Mouse (Mus musculus): ENCODE data around the gene Gm10643.

Gm10643 gene

DNA sequence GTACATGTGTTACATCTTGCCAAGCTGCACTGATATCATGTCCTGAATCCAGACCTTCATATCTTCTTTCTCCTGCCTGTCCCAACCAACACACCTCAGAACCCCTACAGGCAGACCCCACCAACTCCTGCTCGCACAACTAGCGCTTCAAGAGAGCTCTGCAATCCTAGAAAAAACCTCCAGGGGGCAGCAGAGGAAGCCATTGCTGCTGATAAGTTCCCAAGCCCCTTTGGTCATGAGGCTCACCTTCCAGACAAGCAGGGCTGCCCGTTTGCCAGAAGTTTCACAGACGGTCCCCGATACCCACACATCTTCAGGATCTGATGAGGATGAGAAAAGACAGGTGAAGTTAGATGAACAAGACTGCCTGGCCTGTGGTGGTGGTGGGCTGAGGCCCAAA lies 25.9 kb downstream of the Gm10643 start:
- peak; percentile 86 for DNase-seq (ENCODE audit: low read depth)

DNA sequence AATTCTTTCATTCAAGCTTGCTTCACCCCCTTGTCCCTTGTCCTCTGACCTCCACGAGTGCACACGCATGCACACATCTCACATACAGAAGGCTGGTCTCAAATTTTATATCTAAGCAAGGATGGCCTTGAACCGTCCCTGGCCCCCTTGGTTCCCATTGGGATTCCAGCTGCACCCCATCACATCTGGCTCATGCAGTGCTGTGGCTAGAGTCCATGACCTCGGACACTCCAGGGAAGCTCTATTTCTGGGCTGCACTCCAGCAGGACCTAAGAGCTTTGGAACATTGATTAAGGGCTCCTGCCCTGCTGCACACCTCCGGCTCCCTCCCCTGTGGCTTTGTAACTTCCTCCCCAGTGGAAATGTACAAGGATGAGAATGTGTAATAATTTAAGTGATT lies 26.9 kb downstream of the Gm10643 start:
- DNase-seq (ENCODE audit: low read depth): peak; percentile 69

DNA sequence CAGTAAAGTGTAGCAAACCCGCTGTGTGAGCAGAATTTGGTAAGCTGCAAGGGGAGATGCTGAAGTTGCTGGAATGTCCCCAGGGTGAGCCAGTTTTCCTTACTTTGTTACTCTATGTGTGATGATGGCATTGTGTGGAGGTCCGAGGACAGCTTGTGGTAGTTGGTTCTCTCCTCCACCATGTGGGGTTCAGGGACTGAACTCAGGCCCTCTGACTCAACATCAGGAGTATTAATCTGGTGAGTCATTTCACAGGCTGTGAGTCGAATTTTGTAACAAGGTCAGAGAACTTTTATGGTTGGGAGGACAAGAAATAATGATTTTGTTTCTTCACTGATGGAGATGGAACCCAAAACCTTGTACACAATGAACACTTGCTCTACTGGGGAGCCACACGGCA lies 32.2 kb downstream of the Gm10643 start:
- peak; percentile 85 for DNase-seq (ENCODE audit: low read depth)

DNA sequence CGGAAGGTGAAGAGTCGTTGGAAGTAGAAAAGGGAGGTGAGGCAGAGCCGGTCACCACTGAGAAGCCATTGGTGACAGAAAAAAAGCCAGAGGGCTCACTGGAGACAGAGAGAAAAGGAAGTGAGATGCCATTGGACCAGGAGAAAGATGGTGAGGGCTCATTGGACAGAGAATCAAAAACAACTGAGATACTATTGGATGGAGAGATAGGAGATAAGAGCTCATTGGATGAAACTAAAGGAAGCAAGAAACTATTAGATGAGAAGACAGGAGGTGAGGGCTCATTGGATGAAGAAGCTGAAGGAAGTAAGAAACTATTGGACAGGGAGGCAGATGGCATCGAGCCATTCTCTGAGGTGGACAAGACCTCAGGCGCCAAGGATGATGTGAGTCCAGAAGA lies 35.7 kb downstream of the Gm10643 start:
- DNase-seq (ENCODE audit: low read depth): no peak

DNA sequence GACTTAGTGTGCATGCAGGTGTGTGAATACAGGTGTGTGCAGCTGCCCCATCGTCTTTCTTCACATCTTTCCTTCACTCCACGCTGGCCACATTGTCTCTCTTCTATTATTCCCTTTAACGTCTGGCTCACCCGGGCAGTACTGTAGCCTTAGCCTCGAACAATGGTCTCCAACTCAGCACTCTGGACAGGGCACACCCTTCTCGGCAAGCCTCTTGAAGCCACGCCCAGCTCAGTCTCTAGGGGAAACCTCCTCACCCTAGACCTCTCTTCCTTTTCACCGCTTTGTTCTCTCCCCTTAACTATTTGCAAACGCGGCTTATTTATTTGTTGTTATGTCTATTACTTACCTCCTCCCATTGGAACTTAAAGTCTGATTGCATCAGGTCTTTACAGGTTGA lies 37.5 kb downstream of the Gm10643 start:
- DNase-seq (ENCODE audit: low read depth): peak; percentile 75

DNA sequence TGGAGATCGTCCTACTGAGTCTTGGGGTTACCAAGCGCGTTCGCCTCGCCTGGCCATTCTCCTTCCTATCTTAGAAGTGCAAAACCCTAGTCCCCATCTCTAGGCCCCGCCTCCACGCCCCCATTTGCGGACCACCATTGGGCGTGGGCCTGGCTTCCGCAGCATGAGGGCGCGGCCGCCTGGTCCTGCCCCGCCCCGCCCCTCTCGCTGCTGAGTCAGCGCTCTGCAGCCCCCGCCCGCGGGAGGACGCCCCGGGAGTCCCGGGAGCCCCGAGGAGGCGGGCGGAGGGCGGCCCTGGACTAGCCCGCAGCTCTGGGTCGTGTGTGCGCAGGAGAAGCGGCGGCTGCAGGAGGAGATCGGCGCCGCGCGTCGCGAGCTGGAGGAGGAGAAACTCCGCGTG lies 39.1 kb downstream of the Gm10643 start:
- no peak for DNase-seq (ENCODE audit: low read depth)

DNA sequence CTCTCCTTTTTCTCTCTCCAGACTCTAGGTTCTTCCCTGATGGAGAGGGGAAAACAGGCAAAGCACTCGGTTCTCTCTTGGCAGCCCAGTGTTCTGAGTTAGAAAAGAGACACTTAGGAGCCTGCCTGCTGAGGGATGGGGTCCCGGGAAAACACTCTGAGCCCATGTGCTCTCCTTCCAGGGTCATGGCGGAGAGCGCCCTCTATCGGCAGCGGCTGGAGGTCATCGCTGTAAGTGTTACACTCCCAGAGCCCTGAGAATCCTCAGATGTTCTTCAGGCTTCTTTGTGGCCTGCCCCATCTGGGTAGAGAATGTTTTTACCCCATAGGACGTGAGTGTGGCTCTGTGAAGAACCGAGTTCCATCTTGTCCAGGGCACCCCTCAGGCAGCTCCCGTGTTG lies 40.8 kb downstream of the Gm10643 start:
- DNase-seq (ENCODE audit: low read depth): peak; percentile 58

DNA sequence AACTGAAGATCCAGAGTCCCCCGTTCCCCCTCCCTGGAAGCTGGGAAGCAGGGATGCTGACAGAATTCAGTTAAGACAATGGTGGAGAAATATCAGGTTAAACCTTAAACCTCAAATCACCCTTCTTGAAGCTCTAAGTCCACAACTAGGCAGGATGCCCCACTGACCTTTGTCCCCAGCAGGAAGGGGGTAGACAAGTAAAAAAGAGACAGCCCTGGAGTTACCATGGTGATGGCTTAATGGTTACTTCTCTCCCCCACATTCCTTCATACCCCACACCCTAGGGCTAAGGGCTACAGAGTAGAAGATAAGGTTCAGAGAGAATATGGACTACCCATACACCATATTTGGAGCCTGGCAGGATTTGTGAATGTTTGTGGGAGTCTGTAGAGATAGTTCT lies 41.3 kb downstream of the Gm10643 start:
- no peak for DNase-seq (ENCODE audit: low read depth)

DNA sequence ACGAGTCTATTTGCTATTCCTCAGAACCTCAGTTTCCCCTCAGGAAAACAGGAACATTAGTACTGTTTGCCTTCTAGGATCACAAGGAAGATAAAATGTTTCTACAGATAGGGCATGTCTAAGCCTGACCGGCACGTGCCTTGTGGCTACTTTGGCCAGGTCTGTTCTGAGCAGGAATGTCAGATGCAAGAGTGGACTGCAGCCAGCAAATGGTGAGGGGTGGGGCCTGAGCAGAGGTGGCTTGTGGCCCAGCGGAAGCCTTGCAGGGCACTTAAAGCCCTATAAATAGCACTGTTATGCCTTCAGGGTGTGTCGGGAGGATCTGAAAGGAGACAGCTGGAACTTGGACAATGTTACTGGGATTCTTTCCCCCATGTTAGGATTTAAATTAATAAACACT lies 41.9 kb downstream of the Gm10643 start:
- peak; percentile 86 for DNase-seq (ENCODE audit: low read depth)

DNA sequence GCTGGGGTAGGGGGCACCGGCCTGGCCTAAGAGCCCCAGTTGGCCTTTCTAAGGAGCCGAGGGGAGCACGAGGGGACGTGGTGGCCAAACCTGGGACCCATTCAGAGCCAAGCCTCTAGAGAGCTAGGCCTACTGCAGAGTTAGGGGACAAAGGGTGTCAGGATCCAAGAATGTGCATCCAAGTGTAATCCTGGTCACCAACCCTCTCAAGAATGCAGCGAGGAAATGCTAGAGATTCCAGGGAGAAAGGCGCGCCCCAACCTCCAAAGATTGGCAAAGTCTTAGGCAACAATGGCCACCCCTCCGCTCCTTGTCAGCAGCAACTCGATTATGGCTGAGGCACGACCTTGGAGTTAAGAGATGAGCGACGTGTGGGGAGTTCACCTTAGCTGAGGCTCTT lies 43.4 kb downstream of the Gm10643 start:
- DNase-seq (ENCODE audit: low read depth): no peak

DNA sequence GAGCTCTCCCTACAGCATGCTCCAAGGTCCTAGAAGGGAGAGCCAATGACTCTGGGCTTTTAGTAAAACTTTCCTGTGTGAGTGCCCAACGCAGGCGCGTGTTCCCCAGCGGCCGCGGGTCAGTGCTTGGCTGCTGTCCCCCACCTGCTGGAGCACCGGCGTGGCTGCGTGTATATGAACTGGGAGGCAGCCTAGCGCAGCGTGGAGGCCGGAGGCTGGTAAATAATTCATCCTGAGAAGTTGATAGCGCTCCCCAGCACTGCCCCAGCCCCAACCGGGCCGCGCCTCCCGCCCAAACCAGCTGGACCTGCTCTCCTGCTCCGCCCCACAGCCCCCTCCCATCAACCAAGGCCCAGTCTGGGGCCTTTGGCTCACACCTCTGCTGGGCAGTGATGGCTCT lies 43.8 kb downstream of the Gm10643 start, which contains the start of gene Palm3:
Palm3 (plus strand) TSS at position 376 of the 400 bp plus-strand sequence.
- no peak for DNase-seq (ENCODE audit: low read depth)

DNA sequence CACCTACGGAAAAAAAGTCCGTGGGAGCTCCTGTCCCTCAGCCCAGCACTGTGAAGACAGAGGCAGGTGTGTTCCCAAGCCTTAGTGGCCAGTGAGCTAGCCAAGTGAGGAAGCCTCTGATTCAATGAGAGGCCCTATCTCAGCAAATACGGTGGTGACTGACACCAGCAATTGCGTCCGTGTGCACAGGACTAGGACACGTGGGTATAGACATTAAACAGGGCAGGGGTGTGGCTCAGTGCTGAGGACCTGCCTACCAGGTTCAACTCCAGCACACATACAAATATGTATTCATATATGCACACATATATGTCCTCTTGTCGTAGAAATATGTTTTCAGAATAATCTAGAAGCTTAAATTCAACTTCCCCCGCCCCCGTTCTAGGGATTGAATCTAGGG lies 45.2 kb downstream of the Gm10643 start:
- no peak for DNase-seq (ENCODE audit: low read depth)

DNA sequence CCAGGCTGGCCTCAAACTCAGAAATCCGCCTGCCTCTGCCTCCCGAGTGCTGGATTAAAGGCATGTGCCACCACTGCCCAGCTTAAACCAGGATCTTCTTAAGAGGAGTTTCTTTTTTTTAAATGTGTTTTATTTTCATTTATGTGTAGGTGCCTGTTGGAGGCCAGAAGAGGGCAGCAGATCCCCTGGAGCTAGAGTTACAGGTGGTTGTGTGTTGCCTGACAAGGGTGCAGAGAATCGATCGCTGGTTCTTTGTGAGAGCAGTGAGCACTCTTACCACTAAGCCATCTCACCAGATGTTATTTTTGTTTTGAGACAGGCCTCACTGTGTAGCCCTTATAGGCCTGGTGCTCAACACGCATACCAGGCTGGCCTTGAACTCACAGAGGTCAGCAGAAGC lies 49.1 kb downstream of the Gm10643 start:
- no peak for DNase-seq (ENCODE audit: low read depth)
